Mouse (Mus musculus) stomach, postnatal 0 days (tissue): Measurements from ENCODE around the gene Atrx.

Experiments used
- CTCF ChIP-seq: IDR thresholded peaks from 2 replicates; pipeline ENCODE4 v1.5.1; 2016; ENCODE audit warnings: antibody characterized with exemption, low read depth, mild to moderate bottlenecking, moderate library complexity
- EP300 ChIP-seq: optimal IDR thresholded peaks from 2 replicates; pipeline ENCODE3; 2016; ENCODE audit warnings: antibody characterized with exemption

- TF ChIP-seq CTCF (no peak), EP300 (no peak)
These were observed 1.0 kb downstream of the Atrx start for GRCm38 (mm10) chrX:105927941-105928860.
